Mouse (Mus musculus): ENCODE data around the gene Opalin.

DNA sequence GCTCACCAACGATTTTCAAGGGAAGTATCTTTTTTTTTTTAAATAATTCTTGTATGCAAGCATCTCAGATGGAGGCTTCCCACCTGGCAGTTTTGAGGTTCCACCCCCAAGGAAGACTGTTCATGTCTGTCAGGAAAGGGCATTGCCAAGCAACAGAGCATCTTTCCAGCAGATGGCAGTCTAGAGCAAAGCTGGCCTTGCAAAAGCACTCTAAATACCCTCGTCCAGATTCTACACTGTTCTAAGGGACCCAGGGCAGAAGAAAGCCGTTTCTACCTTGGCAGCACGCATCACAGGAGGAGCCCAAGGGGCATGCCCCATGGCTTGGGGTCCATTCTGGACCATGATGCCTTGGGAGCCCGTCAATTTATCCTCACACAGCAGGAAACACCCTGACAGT lies 12.9 kb upstream of the Opalin start:
- TF ChIP-seq CTCF (IDR thresholded peaks at IDR 0.05; ENCODE audit: low read depth) (peak; percentile 81), EP300 (IDR thresholded peaks at IDR 0.05; ENCODE audit: low read depth) (no peak)
